Mouse (Mus musculus): Measurements from ENCODE around the gene Mta3.

Gene Mta3

GRCm38 (mm10) chr17:83706116-83706593 lies at the start of gene Mta3:
TSS of gene Mta3 (plus strand) at chr17:83706163.
- DNase-seq (ENCODE audit: extremely low spot score, low read depth, low spot score), result no peak

- no peak for DNase-seq (ENCODE audit: extremely low spot score, low read depth, low spot score)
Observed at GRCm38 (mm10) chr17:83657375-83657774, 48.6 kb upstream of the Mta3 start.

GRCm38 (mm10) chr17:83658943-83659342 lies 47.0 kb upstream of the Mta3 start:
- DNase-seq (ENCODE audit: extremely low spot score, low read depth, low spot score), result no peak

GRCm38 (mm10) chr17:83664761-83665160 lies 41.2 kb upstream of the Mta3 start:
- no peak for DNase-seq (ENCODE audit: extremely low spot score, low read depth, low spot score)

- no peak for DNase-seq (ENCODE audit: extremely low spot score, low read depth, low spot score)
Observed at GRCm38 (mm10) chr17:83666597-83667287, 39.2 kb upstream of the Mta3 start.

- no peak for DNase-seq (ENCODE audit: extremely low spot score, low read depth, low spot score)
Observed at GRCm38 (mm10) chr17:83667934-83668690, 37.9 kb upstream of the Mta3 start.

GRCm38 (mm10) chr17:83672685-83673084 lies 33.3 kb upstream of the Mta3 start:
- DNase-seq (ENCODE audit: extremely low spot score, low read depth, low spot score), result no peak

GRCm38 (mm10) chr17:83677370-83677769 lies 28.6 kb upstream of the Mta3 start:
- no peak for DNase-seq (ENCODE audit: extremely low spot score, low read depth, low spot score)

- no peak for DNase-seq (ENCODE audit: extremely low spot score, low read depth, low spot score)
Observed at GRCm38 (mm10) chr17:83681977-83682376, 24.0 kb upstream of the Mta3 start.

GRCm38 (mm10) chr17:83684475-83684874 lies 21.5 kb upstream of the Mta3 start:
- no peak for DNase-seq (ENCODE audit: extremely low spot score, low read depth, low spot score)

GRCm38 (mm10) chr17:83690418-83690817 lies 15.5 kb upstream of the Mta3 start:
- DNase-seq (ENCODE audit: extremely low spot score, low read depth, low spot score), result no peak

- DNase-seq (ENCODE audit: extremely low spot score, low read depth, low spot score), result no peak
Observed at GRCm38 (mm10) chr17:83691379-83691778, 14.6 kb upstream of the Mta3 start.

- no peak for DNase-seq (ENCODE audit: extremely low spot score, low read depth, low spot score)
Observed at GRCm38 (mm10) chr17:83693941-83694340, 12.0 kb upstream of the Mta3 start.

- no peak for DNase-seq (ENCODE audit: extremely low spot score, low read depth, low spot score)
Observed at GRCm38 (mm10) chr17:83695785-83696184, 10.2 kb upstream of the Mta3 start.

- DNase-seq (ENCODE audit: extremely low spot score, low read depth, low spot score), result no peak
Observed at GRCm38 (mm10) chr17:83699062-83699724, 6.8 kb upstream of the Mta3 start.

- no peak for DNase-seq (ENCODE audit: extremely low spot score, low read depth, low spot score)
Observed at GRCm38 (mm10) chr17:83700125-83700524, 5.8 kb upstream of the Mta3 start.

- DNase-seq (ENCODE audit: extremely low spot score, low read depth, low spot score), result no peak
Observed at GRCm38 (mm10) chr17:83704469-83704868, 1.5 kb upstream of the Mta3 start.

- peak; percentile 49 for DNase-seq (ENCODE audit: extremely low spot score, low read depth, low spot score)
Observed at GRCm38 (mm10) chr17:83705352-83706115, 429 bp upstream of the Mta3 start.

GRCm38 (mm10) chr17:83706594-83707126 lies 697 bp downstream of the Mta3 start:
- no peak for DNase-seq (ENCODE audit: extremely low spot score, low read depth, low spot score)

GRCm38 (mm10) chr17:83707372-83707771 lies 1.4 kb downstream of the Mta3 start:
- DNase-seq (ENCODE audit: extremely low spot score, low read depth, low spot score), result no peak

GRCm38 (mm10) chr17:83707846-83708245 lies 1.9 kb downstream of the Mta3 start:
- no peak for DNase-seq (ENCODE audit: extremely low spot score, low read depth, low spot score)
